Mouse (Mus musculus) E14TG2a.4 (cell line): ENCODE data around the gene Dab1.

Source experiments
- CTCF ChIP-seq: conservative IDR thresholded peaks from 2 replicates; pipeline ENCODE4 v1.5.1; 2014; ENCODE audit warnings: low read length
- NANOG ChIP-seq: IDR thresholded peaks from 2 replicates; pipeline ENCODE4 v1.6.1; 2014; ENCODE audit warnings: borderline replicate concordance, low read length, mixed read lengths

DNA sequence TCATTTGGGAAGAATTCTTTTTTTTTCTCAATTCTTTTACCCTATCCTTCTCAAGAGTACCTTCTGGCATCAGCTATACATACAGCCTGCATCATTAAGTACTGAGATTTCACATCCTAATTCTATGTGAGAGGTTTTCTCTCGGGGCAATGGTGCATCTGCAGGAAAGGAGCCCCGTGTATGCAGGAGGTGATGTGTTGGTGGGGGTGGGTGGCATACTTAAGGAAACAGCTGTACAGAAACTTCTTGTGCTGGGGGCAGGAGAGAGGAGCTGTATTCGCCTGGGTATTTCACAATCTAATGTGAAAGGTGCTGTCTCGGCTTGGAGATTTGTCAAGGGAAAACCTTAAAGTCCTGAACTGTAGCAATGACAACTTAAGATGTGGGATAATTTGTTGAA, 392.5 kb downstream of the Dab1 start:
- TF ChIP-seq CTCF (no peak), NANOG (no peak)
